Mouse (Mus musculus) ES-E14 (cell line): ENCODE results near the gene Mccc1.

Source experiments
- CHD2 ChIP-seq: IDR thresholded peaks from 2 replicates; pipeline ENCODE4 v1.6.1; 2014; ENCODE audit warnings: mild to moderate bottlenecking, low read depth, low read length, inconsistent platforms
- HCFC1 ChIP-seq: IDR thresholded peaks from 2 replicates; pipeline ENCODE4 v1.6.1; 2012; ENCODE audit warnings: low read length, inconsistent platforms, borderline replicate concordance; ENCODE audit not compliant: insufficient read depth
- MAFK ChIP-seq: IDR thresholded peaks from 2 replicates; pipeline ENCODE4 v1.6.1; 2014; ENCODE audit warnings: mild to moderate bottlenecking, low read depth, low read length, inconsistent platforms; ENCODE audit not compliant: insufficient read depth
- ZC3H11A ChIP-seq: IDR thresholded peaks from 2 replicates; pipeline ENCODE4 v1.6.1; 2012; ENCODE audit warnings: low read depth, mild to moderate bottlenecking, inconsistent platforms, low read length, borderline replicate concordance
- ZNF384 ChIP-seq: IDR thresholded peaks from 2 replicates; pipeline ENCODE4 v1.6.1; 2012; ENCODE audit warnings: low read depth, low read length, inconsistent platforms

GRCm38 (mm10) chr3:35924007-35924406 lies 76.5 kb downstream of the Mccc1 start:
- no peak for TF ChIP-seq ZNF384
- TF ChIP-seq ZC3H11A: no peak
- no peak for TF ChIP-seq HCFC1
- TF ChIP-seq CHD2: no peak
- no peak for TF ChIP-seq MAFK
